22 mouse cellular contexts compared by ENCODE assay signal in the genomic region with DNA sequence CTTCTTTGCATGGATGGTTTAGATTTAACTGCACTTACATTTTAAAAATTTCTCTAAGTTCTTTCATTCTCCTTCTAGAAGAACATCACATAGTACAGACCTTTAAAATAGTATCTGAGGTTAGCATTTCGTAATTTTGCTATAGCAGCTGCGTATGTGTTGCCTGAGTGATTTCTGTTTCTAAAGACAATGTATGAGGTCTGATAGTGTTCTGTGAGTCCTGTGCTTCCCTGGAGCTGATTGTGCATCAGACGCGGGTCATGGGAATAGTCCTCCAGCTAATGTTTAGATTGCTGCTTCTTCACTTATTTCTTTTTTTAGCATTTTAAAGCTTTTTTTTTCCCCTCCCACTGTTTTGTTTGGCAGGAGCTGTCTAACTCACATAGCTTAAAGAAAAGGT. TPM values are rescaled to one million over a fixed set of nuclear protein-coding genes. Genes with fewer than 3 reads are reported as not detected.
A peak's percentile ranks its signal among the peaks of the same experiment; 100 is the strongest.
DNase-seq lines count a peak whose midpoint lies in the region; ATAC-seq and TF ChIP-seq lines count a peak whose summit lies in the region.
"Had no signal": no experiment of that assay in that cellular context is flagged by ENCODE, and none has a peak within 500 bp of the region (broad histone marks: within the 10 kb centered on the region; RNA-seq: fewer than 3 reads in every experiment).

No protein-coding gene starts in this region.

- TF ChIP-seq POLR2A in limb, embryonic 14.5 days (IDR thresholded peaks at IDR 0.05; ENCODE audit: borderline replicate concordance, extremely low read depth, insufficient read depth, insufficient read length) = no peak

- no peaks in the 10 kb centered on the region for H3K9me3 ChIP-seq in lung, embryonic 16.5 days (ENCODE audit: control insufficient read depth, low read length)
- no peaks in the 10 kb centered on the region for H3K9me3 ChIP-seq in limb, embryonic 14.5 days (ENCODE audit: control insufficient read depth, low read length)
- H3K9me3 ChIP-seq: forebrain, embryonic 15.5 days; heart, embryonic 13.5 days; hindbrain, embryonic 12.5 days had no signal

- no peak overlapping the region for H3K4me2 ChIP-seq in lung, embryonic 16.5 days (ENCODE audit: low read depth, low read length)
- H3K4me2 ChIP-seq in limb, embryonic 14.5 days (replicated peaks; ENCODE audit: low read depth, low read length, severe bottlenecking) = no peak overlapping the region
- H3K4me2 ChIP-seq: forebrain, embryonic 15.5 days; heart, embryonic 13.5 days; hindbrain, embryonic 12.5 days had no signal

- no peaks in the 10 kb centered on the region for H3K4me1 ChIP-seq in lung, embryonic 16.5 days (replicated peaks; ENCODE audit: control insufficient read depth, insufficient read depth, low read length)
- H3K4me1 ChIP-seq in limb, embryonic 14.5 days (ENCODE audit: control insufficient read depth, insufficient read depth, low read length) = peaks cover 14% of the 10 kb centered on the region; the same call in 1 of the 2 replicates
- H3K4me1 ChIP-seq: forebrain, embryonic 15.5 days; heart, embryonic 13.5 days; hindbrain, embryonic 12.5 days had no signal

- peak; percentile 76 for ATAC-seq in frontal cortex, adult (ENCODE audit: low TSS enrichment)
- peak; percentile 59; the same call in 1 of the 2 replicates for ATAC-seq in lung, embryonic 16.5 days (ENCODE audit: low read depth)
- no peak for ATAC-seq in limb, embryonic 14.5 days (ENCODE audit: low FRiP score, low read depth)
- ATAC-seq in megakaryocyte progenitor cell, adult 5-6 weeks (replicated peaks; ENCODE audit: poor library complexity) = no peak
- ATAC-seq: activated CD4-positive, CD25-positive, alpha-beta regulatory T cell, adult 4 months; forebrain, embryonic 15.5 days; hindbrain, embryonic 16.5 days; Patski had no signal

- H3K4me3 ChIP-seq in lung, embryonic 16.5 days (ENCODE audit: low read length) = no peak overlapping the region
- no peak overlapping the region for H3K4me3 ChIP-seq in limb, embryonic 14.5 days (replicated peaks; ENCODE audit: low read length)
- H3K4me3 ChIP-seq: forebrain, embryonic 15.5 days; gastrocnemius, adult 2 months; heart, embryonic 13.5 days; hindbrain, embryonic 12.5 days had no signal

- H3K9ac ChIP-seq in lung, embryonic 16.5 days (ENCODE audit: low read length) = no peak overlapping the region
- no peak overlapping the region for H3K9ac ChIP-seq in limb, embryonic 14.5 days (ENCODE audit: low read depth, low read length, severe bottlenecking)
- H3K9ac ChIP-seq: forebrain, embryonic 15.5 days; heart, embryonic 13.5 days; hindbrain, embryonic 12.5 days had no signal

- H3K27ac ChIP-seq in lung, embryonic 16.5 days (ENCODE audit: low read length) = no peak overlapping the region
- H3K27ac ChIP-seq in limb, embryonic 14.5 days (replicated peaks; ENCODE audit: low read depth, low read length) = peak overlapping the region; percentile 52
- H3K27ac ChIP-seq: forebrain, embryonic 15.5 days; gastrocnemius, adult 2 months; heart, embryonic 13.5 days; hindbrain, embryonic 12.5 days had no signal

- no peaks in the 10 kb centered on the region for H3K36me3 ChIP-seq in lung, embryonic 16.5 days (ENCODE audit: control insufficient read depth, insufficient read depth, low read length)
- no peaks in the 10 kb centered on the region for H3K36me3 ChIP-seq in limb, embryonic 14.5 days (ENCODE audit: control insufficient read depth, insufficient read depth, low read length)
- H3K36me3 ChIP-seq: forebrain, embryonic 15.5 days; heart, embryonic 13.5 days; hindbrain, embryonic 12.5 days had no signal

- H3K27me3 ChIP-seq in lung, embryonic 16.5 days (ENCODE audit: control insufficient read depth, insufficient read depth, low read depth, low read length) = no peaks in the 10 kb centered on the region
- no peaks in the 10 kb centered on the region for H3K27me3 ChIP-seq in limb, embryonic 14.5 days (ENCODE audit: control insufficient read depth, insufficient read depth, low read length)
- H3K27me3 ChIP-seq: CH12.LX; forebrain, embryonic 15.5 days; heart, embryonic 13.5 days; hindbrain, embryonic 12.5 days; Patski had no signal

- WGBS in lung, embryonic 16.5 days = 49% methylated on average over 4 of the region's 4 CpGs
- 54% methylated on average over 4 of the region's 4 CpGs for WGBS in limb, embryonic 14.5 days

- no peak for DNase-seq in frontal cortex, postnatal 10 days (ENCODE audit: low spot score in 2 of 2)
- DNase-seq in lung, postnatal 10 days = no peak
- DNase-seq in limb, embryonic 14.5 days (ENCODE audit: low spot score) = no peak
- no peak for DNase-seq in cerebellum, postnatal 4 days (ENCODE audit: low spot score in 2 of 2)
- DNase-seq: adrenal gland, postnatal 14 days; cerebellum, adult 18-20 months; cerebellum, adult 9-11 months; cerebellum, postnatal 36 days; gastrocnemius, adult 2 months; gastrocnemius, postnatal 25 days; heart, postnatal 4 days had no signal

RNA-seq across cellular contexts. Expression of gene Hmgcll1, which starts 46.8 kb away (rescaled TPM):
- 10.5 and 10.8 TPM in 2 replicates for polyA plus RNA-seq in lung, embryonic 16.5 days (2015; fragmentation: Nextera tagmentation; extraction: Ambion mirVana)
- polyA plus RNA-seq in limb, embryonic 14.5 days (2012; rRNA removed) = 2.8 and 3.6 TPM in 2 replicates
- polyA plus RNA-seq in limb, embryonic 14.5 days (2014; fragmentation: Nextera tagmentation; extraction: Ambion mirVana) = 3.3 and 3.4 TPM in 2 replicates
- not detected in 2 replicates for total RNA-seq in megakaryocyte progenitor cell, adult 5-6 weeks (2015)
- total RNA-seq in megakaryocyte progenitor cell, adult 5-6 weeks (2017) = 1.5 TPM in 1 of 2 replicates, not detected in the other
- total RNA-seq: granulocyte monocyte progenitor cell, adult 5-6 weeks had no signal
- polyA plus RNA-seq: activated CD4-positive, CD25-positive, alpha-beta regulatory T cell, adult 4 months had no signal

Comparison
In these comparisons a context has a peak if more than half of its experiments do, and no peak if none do; other contexts are left out.
1. ATAC-seq: peak in frontal cortex, adult (single experiment) and lung, embryonic 16.5 days (single experiment); none in limb, embryonic 14.5 days (single experiment) and megakaryocyte progenitor cell, adult 5-6 weeks (single experiment).